Mouse (Mus musculus) olfactory bulb, adult 2 months (tissue): ENCODE measurements around the gene Zfp764.

Source experiments
- CTCF ChIP-seq: fragments of 200-500 bp; IDR thresholded peaks from 2 replicates; pipeline ENCODE4 v1.5.1; 2012; ENCODE audit warnings: low read depth, mild to moderate bottlenecking, low read length, moderate library complexity; ENCODE audit not compliant: insufficient read depth
- POLR2A ChIP-seq: fragments of 200-500 bp; IDR thresholded peaks from 2 replicates; pipeline ENCODE4 v1.6.1; 2012; ENCODE audit warnings: mild to moderate bottlenecking, low read depth, low read length, moderate library complexity; ENCODE audit not compliant: insufficient read depth

DNA sequence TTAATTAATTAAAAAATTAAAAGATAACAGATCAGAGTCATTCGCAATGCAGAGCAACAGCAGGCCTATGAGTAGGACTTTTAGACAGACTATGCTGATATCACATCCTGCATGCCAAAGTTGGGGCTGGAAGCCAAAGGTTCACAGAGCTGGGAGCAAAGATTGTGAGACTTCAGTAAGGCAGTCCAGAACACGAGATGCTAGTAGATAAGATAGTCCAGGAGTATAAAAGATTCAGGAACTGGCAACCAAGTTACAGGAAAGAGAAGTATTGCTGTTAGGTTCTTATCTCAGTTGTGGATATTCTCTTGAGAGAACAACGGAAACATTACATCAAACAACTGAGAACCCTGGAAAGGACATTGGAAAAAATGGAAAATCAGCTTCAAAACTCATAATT is 19.7 kb upstream of the Zfp764 start:
- TF ChIP-seq CTCF = no peak
- TF ChIP-seq POLR2A = no peak
